Mouse (Mus musculus): ENCODE data around the gene Ccdc74a. TPM values are rescaled to one million over a fixed set of nuclear protein-coding genes. Genes with fewer than 3 reads are reported as not detected.
"Not testable (repeated sequence)": the region's sequence is repeated elsewhere in the genome, so short reads cannot be mapped to it uniquely, and the experiment has no call there.

The Ccdc74a gene
- total RNA-seq (2021), result 1 to 10 TPM; 2.7 to 2.8 TPM
- long read RNA-seq, experiment 1, partial matches to known transcripts, result 0 of 1 reads
- long read RNA-seq, experiment 1, other reads (novel, unspliced or antisense), result 0 of 1 reads
- long read RNA-seq, experiment 2, partial matches to known transcripts, result 0 of 2 reads
- long read RNA-seq, experiment 2, other reads (novel, unspliced or antisense), result 1 of 2 reads

DNA sequence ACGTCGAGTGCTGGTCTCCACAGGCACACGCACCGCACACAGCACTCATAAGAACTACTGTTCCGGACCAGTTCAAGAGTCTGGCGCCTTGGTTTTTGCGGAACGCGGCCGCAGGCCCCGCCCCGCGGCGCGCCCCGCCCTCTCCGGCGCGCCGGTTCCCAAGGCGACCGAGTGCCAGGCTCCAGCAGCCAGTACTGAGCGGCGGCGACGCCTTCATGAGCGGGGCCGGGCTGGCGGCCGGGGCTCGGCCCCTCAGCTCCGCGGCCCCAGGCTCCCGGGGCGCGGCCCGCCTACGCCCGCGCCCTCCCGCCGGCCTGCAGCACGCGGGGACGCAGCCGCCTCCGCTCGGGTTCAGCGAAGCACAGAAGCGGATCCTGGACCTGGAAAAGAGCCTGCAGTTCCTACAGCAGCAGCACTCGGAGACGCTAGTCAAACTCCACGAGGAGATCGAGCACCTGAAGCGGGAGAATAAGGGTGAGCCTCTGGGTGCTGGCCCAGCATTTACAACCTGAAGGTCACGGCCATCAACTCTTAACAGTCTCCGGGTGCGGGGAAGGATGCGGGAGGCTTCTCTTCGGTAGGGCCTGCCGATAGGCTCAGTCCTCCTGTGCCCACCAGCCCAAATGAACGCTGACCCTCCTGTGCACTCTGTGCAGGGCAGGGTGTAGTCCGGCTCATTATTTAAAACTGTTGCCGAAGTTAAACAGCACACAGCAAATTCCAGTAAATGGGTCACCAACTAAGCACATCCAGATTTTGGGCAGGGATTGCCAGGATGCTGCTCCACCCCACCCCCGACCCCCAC is at the start of gene Ccdc74a:
Gene Ccdc74a, plus strand, starts transcription at position 161 of the 805 bp plus-strand sequence.
- peak; percentile 67 to 81 for DNase-seq (ENCODE audit: low spot score in 2 of 2)

DNA sequence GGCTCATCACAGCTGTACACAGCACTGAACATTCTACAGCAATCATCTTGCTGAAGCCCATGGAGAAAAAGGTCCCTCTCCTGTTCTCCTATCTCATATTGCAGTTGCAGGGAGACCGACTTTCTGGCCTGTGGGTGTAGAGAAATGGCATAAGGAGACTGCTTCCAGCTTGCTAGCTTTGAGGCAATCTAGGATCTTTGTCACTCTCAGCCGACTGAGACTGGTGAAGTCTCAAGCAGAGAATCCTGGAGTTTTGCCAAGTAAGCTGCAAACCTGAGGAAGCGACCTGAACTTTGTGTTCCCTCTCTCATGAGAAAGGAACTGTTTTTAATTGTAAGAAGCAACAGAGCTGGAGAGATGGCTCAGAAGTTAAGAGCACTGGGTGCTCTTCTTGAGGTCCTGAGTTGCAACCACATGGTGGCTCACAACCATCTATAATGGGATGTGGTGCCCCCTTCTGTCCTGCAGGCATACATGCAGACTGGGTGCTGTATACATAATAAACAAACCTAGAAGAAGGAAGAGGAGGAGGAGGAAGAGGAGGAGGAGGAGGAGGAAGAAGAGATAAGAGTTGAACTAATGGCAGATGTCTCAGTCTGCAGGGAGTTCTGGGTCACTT is 45.2 kb upstream of the Ccdc74a start:
- DNase-seq (ENCODE audit: low spot score in 2 of 2), result no peak

DNA sequence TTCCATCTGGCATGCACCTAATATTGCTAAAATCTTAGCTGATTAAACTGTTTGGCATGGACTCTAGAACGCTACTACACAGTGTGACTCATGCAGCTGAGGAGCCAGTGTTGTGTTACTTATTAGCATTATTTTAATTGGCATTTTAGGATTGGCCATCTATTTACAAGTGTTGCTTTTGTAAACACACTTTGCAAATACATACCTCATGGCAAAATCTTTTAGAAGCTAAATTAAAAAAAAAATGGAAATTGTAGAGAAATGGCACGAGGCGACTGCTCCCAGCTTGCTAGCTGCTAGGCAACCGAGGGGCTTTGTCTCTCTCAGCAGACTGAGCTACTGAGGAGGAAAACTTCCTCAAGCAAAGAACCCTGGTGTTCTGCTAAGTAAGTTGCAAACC is 41.3 kb upstream of the Ccdc74a start:
- DNase-seq (ENCODE audit: low spot score in 2 of 2), result no peak

DNA sequence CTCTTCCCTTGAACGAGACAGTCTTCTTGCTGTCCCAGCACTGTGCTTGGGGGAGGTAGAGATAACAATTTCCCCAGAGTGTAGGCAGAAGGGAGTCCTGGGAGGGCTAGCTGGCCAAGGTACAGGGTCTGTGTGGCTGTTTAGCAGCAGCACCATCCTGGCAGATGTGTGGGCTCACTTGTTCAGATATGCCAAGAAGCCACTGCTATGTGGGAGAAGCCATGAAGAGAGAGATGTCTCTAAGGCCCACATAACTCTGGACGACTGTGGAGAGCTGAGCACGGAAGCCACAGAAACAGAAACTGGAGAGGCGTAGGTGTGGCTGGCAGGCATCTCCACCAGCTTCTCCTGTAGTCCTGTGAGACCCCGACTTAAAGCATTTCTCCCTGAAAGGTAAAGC is 40.6 kb upstream of the Ccdc74a start:
- no peak for DNase-seq (ENCODE audit: low spot score in 2 of 2)

DNA sequence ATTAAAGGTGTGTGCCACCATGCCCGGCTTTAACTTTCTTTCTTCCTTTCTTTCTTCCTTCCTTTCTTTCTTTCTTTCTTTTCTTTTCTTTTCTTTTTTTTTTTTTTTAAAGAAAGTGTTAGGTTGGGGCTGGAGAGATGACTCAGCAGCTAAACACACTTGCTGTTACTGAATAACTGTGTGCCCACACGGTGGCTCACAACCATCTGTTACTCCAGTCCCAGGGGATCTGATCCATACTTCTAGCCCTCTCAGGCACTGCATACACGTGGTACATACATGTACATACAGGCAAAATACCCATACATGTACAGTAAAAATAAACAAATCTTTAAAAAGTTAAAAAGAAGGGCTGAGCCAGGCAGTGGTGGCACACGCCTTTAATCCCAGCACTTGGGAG is 34.9 kb upstream of the Ccdc74a start:
- DNase-seq (ENCODE audit: low spot score in 2 of 2), result no peak

DNA sequence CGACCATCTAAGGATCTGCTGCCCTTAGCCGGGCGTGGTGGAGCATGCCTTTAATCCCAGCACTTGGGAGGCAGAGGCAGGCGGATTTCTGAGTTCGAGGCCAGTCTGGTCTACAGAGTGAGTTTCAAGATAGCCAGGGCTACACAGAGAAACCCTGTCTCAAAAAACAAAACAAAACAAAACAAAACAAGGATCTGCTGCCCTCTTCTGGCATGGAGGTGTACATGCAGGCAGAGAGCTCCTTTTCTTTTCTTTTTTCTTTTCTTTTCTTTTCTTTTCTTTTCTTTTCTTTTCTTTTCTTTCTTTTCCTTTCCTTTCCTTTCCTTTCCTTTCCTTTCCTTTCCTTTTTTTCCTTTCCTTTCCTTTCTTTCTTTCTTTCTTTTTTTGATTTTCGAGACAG is 31.5 kb upstream of the Ccdc74a start:
- not testable (repeated sequence) for DNase-seq (ENCODE audit: low spot score in 2 of 2)

DNA sequence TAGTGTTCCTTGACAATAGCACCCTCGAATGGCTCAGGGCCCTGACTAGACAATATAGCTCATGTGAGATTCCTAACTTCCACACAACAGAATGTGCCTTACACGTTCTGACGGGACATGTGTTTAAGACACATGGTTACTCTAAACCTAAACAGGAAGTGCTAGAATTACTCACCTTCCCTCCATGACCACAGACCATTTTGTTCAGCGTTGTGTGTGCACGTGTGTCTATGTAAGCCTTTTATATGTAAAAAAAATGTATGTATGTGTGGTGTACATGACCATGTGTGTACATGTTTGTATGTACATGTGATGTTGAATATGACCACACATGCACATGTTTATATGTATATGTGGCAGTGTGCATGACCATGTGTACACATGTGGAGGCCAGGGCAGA is 30.1 kb upstream of the Ccdc74a start:
- no peak for DNase-seq (ENCODE audit: low spot score in 2 of 2)

DNA sequence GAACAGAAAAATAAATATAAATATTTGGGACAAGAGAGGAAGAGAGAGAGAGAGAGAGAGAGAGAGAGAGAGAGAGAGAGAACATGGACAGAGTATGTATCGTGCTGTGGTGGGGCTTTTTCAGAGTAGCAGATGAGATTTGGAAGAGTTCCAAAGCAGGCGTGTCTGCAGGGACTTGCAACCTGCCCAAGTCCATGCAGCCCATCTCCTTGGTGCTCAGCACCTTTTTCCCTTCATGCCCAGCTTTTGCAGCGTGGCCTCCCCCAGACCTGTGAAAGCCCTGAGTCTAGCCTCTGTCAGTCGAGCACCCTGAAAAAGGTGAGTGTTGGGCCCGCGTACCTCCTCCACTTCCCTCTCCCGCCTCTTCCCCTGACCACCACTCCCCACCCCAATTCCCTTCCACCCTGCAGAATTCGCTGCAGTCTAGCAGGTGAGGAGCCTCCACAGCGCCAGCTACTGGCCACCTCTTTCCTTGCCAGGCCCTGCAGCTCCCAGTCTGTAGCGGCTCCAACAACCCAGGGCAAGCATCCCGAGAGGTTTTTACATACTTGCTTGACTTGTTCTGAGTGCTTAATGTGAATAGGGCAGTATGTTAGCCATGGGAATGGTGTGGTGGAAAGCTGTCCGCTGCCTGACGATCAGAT is 28.2 kb upstream of the Ccdc74a start:
- DNase-seq (ENCODE audit: low spot score in 2 of 2), result peak in 1 of 2 experiments; percentile 31

DNA sequence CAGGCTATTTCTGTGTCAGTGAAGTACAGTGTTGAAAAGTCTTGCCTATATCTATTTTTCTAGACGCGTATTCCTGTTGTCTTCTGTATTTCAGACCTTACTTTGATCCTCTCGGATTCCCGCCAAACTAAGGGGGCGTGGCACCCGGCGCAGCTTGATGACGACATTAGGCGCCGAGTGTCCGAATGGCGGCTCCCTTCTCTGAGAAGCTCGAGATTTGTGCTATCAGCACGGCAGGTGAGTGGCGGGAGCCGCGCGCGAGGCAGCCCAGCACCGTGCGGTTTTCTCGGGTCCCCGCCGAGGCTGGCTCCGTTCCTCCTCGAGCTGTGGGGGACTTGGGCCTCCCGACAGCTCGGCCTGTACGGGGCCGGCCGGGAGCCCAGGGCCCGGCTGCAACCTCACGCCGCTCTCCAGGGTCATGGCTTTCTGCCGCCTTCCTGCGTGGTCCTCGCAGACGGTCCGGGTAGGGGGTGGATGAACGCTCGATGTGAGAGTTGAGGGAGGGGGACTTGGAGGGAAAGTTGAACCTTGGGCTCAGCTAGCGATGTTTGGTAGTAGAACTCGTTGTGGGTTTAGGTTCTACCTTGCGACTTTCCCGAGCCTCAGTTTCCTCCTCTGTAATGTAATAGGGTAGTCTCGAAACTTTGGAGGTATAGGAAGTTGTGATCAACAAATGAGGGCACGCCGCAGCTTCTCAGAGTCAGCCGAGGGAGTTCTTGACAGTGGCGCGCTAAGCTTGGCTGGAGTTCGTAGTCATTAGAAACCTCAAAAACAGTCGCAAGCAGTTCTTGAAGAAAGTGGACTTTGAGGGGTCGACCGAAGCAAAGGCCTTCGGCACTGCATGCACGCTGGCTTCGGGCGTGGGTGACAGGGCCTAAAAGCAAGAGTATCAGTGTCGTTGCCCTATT is 26.8 kb upstream of the Ccdc74a start, which contains the start of gene Smpd4:
Gene Smpd4, plus strand, starts transcription at position 157 of the 908 bp plus-strand sequence.
- peak; percentile 89 to 91 for DNase-seq (ENCODE audit: low spot score in 2 of 2)

DNA sequence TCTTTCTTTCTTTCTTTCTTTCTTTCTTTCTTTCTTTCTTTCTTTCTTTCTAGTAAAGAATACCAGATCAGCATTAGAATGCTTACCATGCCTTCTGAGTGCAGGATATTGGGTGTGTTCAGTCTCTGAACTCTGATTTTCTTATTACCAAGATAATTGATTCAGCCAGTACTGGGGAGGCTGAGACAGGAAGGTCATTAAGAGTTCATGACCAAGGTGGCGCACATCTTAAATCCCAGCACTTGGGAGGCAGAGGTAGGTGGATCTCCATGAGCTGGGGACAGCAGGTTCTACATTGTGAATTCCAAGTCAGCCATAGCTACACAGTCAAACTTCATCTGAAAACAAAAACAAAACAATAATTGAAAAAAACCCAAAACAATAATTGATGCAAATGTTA is 24.3 kb upstream of the Ccdc74a start:
- no peak for DNase-seq (ENCODE audit: low spot score in 2 of 2)

DNA sequence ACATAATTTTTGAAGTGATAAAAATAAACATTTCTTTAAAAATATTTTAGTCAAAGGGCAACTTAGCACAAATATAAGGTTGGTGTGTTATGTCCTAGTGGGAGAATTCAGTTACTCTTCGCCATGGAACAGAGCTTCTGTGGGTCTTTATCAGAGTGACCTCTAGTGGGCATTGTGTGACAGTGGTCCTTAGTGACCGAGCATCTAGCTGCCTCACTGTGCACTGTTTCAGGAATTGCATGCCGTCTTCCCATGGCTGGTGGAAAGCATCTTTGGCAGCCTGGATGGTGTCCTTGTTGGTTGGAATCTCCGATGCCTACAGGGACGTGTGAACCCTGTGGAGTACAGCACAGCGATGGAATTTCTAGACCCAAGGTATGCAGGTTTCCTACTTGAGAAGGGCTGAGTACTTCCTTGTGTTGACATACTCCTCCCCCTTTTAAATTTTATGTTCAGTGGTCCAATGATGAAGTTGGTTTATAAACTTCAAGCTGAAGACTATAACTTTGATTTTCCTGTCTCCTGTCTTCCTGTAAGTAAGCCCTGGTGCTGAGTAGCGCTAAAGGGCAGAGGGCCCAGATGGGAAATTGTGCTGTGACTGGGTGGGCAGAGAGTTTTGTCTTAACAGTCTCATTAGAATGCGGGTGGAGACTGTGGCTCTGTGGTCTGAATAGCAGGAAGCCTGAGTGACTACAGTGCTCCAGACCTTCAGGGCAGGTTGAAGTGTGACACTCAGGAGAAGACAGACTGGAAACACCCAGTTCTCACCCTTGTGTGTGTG is 20.6 kb upstream of the Ccdc74a start:
- DNase-seq (ENCODE audit: low spot score in 2 of 2), result no peak

DNA sequence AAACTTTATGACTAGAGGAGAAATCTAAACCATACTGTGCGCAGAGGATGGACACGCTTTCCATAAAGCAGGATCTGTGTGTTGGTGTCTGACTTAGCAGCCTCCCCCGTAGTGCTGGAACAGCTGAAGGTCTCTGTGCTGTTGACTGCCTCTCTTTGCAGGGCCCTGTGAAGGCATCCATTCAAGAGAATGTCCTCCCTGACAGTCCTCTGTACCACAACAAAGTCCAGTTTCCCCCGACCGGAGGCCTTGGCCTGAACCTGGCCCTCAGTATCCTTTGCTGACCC is 20.1 kb upstream of the Ccdc74a start:
- DNase-seq (ENCODE audit: low spot score in 2 of 2), result no peak

DNA sequence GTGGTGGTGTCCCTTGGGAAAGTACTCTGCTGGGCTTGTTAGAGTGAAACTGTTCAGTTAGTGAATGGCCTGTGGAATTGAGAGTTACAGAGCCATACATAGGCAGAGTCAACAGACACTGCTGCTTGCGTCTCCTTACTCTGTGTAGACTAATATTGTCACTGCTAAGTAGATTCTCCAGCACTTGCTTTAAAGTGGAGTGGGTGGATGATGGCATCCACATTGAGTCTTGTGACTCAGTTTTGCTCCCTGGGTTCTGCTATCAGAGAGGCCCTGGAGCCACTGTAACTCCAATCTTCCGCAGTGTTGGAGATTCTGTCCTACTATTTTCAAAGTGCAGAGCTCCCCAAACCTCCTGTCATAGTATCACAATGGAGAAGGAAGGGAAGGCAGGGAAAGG is 13.7 kb upstream of the Ccdc74a start:
- DNase-seq (ENCODE audit: low spot score in 2 of 2), result no peak

DNA sequence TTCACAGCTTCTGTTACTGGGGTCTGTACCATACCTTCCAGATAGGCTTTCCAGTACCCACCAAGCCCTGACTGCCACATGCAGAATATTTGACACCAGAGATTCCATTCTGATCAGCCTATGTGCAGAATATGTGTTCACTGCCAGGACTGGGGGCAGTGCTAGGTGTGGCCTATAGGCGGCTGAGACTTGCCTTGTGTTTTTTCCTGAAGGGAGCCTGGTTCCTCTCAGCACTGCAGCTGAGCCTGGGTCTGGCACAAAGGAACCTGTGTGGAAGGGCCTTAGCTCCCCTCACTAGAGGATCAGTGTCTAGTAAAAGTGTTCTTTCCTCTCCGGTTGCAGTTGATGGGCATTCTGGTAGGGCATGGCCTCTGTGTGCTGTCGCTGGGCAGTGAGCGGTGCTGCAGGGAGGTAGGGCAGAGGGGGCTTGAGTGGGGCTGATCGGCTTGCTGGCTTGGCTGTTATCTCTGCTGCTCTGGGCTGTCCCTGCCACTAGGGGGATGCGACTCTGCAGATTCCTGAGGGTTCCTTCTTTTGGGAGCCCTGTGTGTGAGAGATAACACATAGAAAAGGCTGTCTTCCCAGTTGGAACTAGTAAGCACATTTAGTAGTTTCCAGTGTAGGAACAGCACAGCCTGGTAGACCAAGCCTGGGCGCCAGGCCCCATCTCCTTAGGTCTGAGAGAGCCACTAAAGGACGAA is 12.6 kb upstream of the Ccdc74a start:
- DNase-seq (ENCODE audit: low spot score in 2 of 2), result no peak

DNA sequence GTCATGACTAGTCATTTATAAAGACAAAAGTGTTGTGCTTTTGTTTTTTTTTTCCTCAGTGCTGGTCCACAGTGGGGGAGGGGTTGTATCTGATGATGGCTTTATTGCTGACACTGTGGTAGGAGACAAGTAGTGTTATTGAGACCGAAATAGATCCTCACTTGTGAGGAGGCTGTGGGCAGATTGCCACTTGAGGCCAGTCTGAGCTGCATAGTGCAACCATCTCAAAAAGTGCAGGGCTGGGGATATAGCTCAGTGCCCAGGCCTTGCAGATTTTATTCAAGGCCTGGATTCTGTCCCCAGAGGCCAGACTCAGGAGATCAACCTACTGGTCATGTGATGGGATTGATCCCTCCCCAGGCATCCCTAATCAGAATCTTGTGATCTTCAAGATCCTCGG is 9.4 kb upstream of the Ccdc74a start:
- no peak for DNase-seq (ENCODE audit: low spot score in 2 of 2)

DNA sequence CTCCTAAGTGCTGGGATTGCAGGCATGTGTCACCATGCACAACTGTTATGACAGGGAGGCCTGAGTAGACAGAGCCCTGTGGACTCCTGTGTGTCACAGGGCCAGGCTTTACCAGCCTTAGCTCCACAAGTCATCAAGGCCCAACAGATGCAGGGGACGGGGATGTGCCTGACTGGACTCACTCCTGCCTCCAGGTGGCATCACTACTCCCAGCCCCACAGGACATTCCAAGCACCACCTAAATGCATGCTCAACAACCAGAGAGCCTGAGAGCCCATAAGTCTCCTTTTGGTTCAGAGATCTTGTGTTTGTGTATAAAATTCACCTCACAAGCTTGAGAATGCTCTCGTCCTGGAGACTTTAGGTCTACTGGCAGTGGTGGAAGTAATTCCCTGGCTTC is 8.7 kb upstream of the Ccdc74a start:
- no peak for DNase-seq (ENCODE audit: low spot score in 2 of 2)

DNA sequence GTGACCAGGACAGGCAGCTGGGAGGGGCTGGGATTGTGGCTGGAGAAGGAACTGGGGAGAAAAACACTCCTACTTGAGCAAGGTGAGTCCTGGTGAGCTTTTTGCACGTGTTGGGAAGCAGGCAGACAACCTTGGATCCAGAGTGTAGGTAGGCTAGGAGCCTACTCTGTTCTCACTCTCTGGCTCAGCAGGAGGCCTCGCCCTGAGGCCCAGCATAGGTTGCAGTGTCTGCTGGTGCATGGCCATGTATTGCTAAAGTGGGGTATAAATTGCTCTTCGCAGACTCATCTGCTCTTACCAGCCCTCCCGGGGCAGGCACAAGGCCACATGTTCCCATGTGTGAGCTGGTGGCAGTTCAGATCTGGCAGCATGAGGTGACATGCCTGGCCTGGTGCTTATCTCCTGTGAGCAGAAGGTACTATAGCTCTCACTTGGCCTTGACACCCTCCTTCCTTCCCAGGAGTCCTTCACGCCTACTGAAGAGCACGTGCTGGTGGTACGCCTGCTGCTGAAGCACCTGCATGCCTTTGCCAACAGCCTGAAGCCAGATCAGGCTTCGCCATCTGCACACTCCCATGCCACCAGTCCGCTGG is 8.1 kb upstream of the Ccdc74a start:
- DNase-seq (ENCODE audit: low spot score in 2 of 2), result no peak

DNA sequence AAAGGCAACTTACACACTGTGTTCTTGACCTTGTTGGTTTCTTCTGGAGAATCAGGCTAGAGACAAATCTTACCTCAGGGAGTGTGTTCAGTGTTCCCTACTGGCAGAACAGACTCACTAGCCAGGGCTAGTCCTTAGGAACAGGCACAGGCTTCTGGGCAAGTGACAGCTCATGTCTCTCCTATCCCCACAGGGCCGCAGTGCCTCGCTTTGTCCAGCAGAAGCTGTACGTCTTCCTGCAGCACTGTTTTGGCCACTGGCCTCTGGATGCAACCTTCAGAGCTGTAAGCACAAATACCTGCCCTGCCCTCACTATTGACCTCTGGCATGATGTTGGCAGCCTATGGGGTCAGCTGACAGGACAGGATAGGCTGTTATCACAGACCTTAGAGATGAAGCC is 7.2 kb upstream of the Ccdc74a start:
- no peak for DNase-seq (ENCODE audit: low spot score in 2 of 2)

DNA sequence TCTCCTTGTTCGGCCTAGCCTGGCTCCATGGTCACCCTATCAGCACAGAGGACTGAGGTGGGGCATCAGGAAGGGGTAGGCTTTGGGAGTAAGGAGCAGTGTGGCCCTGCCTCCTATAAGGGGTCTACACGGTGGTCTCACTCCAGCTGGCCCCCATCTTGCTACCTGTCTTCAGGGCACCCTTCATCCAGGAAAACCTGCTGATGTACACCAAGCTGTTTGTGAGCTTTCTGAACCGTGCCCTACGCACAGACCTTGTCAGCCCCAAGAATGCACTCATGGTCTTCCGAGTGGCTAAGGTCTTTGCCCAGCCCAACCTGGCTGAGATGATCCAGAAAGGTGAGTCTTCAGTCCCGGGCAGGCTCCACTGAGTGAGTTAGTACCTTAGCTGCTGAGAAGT is 6.3 kb upstream of the Ccdc74a start:
- DNase-seq (ENCODE audit: low spot score in 2 of 2), result no peak

Measured in gastrocnemius, postnatal 4 days (tissue).